Mouse (Mus musculus) right cerebral cortex, postnatal 25 days (tissue): ENCODE measurements around the gene Cmtm6.
A peak's percentile ranks its signal among the peaks of the same experiment; 100 is the strongest.

Source experiments
- DNase-seq: peaks from one replicate; pipeline ENCODE4 v3.0.0; 2022

Gene Cmtm6

GRCm38 (mm10) chr9:114729911-114730805, 758 bp upstream of the Cmtm6 start:
- DNase-seq = no peak

- no peak for DNase-seq
These were observed 1.2 kb downstream of the Cmtm6 start for GRCm38 (mm10) chr9:114731871-114732682.

GRCm38 (mm10) chr9:114733238-114733637, 2.3 kb downstream of the Cmtm6 start:
- DNase-seq = no peak

- no peak for DNase-seq
These were observed 5.5 kb downstream of the Cmtm6 start for GRCm38 (mm10) chr9:114736442-114736841.

GRCm38 (mm10) chr9:114740336-114740735, 9.4 kb downstream of the Cmtm6 start:
- DNase-seq = no peak

- no peak for DNase-seq
These were observed 11.8 kb downstream of the Cmtm6 start for GRCm38 (mm10) chr9:114742731-114743130.

GRCm38 (mm10) chr9:114745163-114745562, 14.2 kb downstream of the Cmtm6 start:
- no peak for DNase-seq

GRCm38 (mm10) chr9:114745654-114746053, 14.7 kb downstream of the Cmtm6 start:
- DNase-seq = no peak

- DNase-seq = peak; percentile 33
These were observed 16.1 kb downstream of the Cmtm6 start for GRCm38 (mm10) chr9:114747012-114747411.

- no peak for DNase-seq
These were observed 16.6 kb downstream of the Cmtm6 start for GRCm38 (mm10) chr9:114747466-114747865.

GRCm38 (mm10) chr9:114751582-114751981, 20.7 kb downstream of the Cmtm6 start:
- no peak for DNase-seq

GRCm38 (mm10) chr9:114752311-114752710, 21.4 kb downstream of the Cmtm6 start:
- no peak for DNase-seq

GRCm38 (mm10) chr9:114752863-114753484, 22.1 kb downstream of the Cmtm6 start:
- peak; percentile 90 for DNase-seq

- DNase-seq = no peak
These were observed 27.4 kb downstream of the Cmtm6 start for GRCm38 (mm10) chr9:114758272-114758671.

GRCm38 (mm10) chr9:114758801-114759200, 27.9 kb downstream of the Cmtm6 start:
- DNase-seq = no peak

- no peak for DNase-seq
These were observed 29.0 kb downstream of the Cmtm6 start for GRCm38 (mm10) chr9:114759886-114760285.

- no peak for DNase-seq
These were observed 29.4 kb downstream of the Cmtm6 start for GRCm38 (mm10) chr9:114760353-114760752.

- DNase-seq = no peak
These were observed 30.9 kb downstream of the Cmtm6 start for GRCm38 (mm10) chr9:114761848-114762247.

GRCm38 (mm10) chr9:114763341-114763740, 32.4 kb downstream of the Cmtm6 start:
- DNase-seq = no peak

- DNase-seq = peak; percentile 28
These were observed 36.1 kb downstream of the Cmtm6 start for GRCm38 (mm10) chr9:114767030-114767429.

- DNase-seq = no peak
These were observed 36.6 kb downstream of the Cmtm6 start for GRCm38 (mm10) chr9:114767507-114767906.

- no peak for DNase-seq
These were observed 37.1 kb downstream of the Cmtm6 start for GRCm38 (mm10) chr9:114768066-114768465.

- no peak for DNase-seq
These were observed 39.3 kb downstream of the Cmtm6 start for GRCm38 (mm10) chr9:114770224-114770623.
